Mouse (Mus musculus) megakaryocyte progenitor cell, adult 5-6 weeks (primary cell): ENCODE data around the gene Sebox. TPM values are rescaled to one million over a fixed set of nuclear protein-coding genes. Genes with fewer than 3 reads are reported as not detected.
"Not testable (repeated sequence)": the region's sequence is repeated elsewhere in the genome, so short reads cannot be mapped to it uniquely, and the experiment has no call there.

Experiments used
- ATAC-seq: replicated peaks from 2 replicates; pipeline ENCODE4 v1.8.0; 2016; ENCODE audit warnings: mild to moderate bottlenecking, moderate TSS enrichment, inconsistent platforms; ENCODE audit not compliant: poor library complexity
- total RNA-seq, 2 experiments: library from RNA; stranded (forward) in 1 of 2; stranded (reverse) in 1 of 2; fragments of 157-497, 149-512 nt in 1 of 2; fragments of 200-1000 nt in 1 of 2; gene quantifications; 2 replicates each; pipeline versions ENCODE4 v1.2.3 to v1.2.4; 2015 to 2017

Sebox gene
- total RNA-seq, 2 experiments from 2014 or later, result not detected

DNA sequence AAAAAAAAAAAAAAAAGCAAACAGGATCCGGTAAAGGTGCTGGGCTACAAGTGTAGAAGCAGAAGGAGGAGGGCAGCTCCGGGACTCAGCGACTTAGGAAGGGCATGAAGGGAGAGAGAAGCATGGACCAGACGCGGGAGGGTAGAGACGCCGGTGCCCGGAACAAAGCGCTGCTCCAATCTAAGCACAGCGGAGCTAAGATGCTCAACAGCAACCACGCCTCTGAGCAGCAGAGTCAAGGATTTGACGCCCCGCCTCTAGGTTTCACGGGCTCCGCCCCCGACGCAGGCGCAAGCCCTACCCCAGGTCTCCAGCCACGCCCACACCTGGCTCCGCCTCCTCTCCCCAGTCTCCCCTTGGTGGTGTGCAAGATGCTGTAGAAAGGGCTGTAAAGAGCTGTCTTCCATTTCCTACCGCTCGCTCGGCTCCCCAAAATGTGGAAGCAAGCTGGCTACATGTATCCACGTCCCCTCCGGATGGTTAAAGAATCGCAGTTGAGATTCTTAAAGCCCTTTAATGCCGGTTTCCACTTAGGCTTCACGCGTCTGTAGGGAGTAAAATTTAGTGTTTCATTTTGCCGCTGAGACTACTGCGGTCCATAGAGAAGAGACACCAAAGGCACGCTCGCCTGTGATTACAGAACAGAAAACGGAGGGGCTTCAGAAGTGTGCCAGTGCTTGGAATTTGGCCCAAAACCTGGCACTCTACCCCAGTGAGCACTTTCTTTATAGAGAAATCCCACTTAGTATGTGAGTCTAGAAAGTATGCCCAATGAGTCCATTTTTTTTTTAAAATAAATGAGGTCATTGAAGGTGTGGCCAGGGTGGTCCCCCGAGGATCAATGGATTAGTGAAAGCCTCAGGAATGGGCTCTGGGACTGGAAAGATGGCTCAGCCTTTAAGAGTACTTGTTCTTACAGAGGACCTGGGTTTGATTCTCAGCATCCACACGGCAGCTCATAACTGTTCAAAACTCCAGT is 5.4 kb upstream of the Sebox start, which contains the start of gene Sarm1:
TSS of gene Sarm1 (minus strand) at position 211 of the 979 bp plus-strand sequence.
- peak; percentile 99 for ATAC-seq

DNA sequence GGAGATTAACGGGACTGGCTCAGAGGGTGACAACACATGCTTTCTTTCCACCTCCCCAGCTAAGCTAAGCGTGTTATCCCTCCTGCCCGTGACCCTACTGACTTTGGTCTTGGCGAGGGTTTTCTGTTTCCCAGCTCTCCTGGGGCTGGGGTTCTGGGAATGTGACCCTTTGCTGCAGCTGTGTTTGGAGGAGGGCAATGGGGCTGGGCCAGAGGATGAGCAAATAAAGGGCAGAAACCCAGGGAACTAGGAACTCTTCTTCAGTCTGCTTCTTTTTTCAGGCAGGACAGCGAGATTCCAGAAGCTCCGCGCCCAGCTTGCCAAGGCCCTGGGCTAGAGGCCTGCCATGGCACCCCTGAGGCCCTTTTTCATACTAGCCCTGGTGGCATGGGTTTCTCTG is 4.2 kb upstream of the Sebox start, which contains the start of gene Vtn:
TSS of gene Vtn (plus strand) at position 88 of the 400 bp plus-strand sequence.
- no peak for ATAC-seq

DNA sequence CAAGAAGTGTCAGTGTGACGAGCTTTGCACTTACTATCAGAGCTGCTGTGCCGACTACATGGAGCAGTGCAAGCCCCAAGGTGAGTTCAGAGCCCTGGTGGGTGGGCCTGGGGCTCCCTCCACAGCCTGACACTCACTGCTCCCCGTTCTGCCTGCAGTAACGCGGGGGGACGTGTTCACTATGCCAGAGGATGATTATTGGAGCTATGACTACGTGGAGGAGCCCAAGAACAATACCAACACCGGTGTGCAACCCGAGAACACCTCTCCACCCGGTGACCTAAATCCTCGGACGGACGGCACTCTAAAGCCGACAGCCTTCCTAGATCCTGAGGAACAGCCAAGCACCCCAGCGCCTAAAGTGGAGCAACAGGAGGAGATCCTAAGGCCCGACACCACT is 3.7 kb upstream of the Sebox start:
- ATAC-seq, result no peak

DNA sequence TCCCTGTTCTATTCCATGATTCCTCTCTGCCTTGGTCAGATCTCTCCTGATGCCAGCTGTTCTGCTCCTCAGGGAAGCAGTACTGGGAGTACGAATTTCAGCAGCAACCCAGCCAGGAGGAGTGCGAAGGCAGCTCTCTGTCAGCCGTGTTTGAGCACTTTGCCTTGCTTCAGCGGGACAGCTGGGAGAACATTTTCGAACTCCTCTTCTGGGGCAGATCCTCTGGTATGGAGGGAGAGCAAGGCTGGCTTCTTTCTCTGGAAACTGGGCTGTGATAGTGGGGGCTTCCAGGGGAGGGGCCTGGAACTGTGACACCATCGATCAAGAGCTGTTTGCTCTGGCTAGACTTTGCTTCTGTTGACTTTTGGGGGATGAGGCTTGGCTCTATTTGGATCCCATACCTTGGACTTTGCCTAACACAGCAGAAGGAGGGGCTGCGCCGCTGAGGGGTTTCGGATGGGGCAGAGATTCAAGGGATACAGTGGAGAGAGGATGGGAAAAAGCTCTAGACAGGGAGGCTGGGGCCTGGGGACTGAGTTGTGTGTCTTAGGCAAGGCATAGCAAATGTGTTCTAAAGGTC is 2.5 kb upstream of the Sebox start:
- no peak for ATAC-seq

DNA sequence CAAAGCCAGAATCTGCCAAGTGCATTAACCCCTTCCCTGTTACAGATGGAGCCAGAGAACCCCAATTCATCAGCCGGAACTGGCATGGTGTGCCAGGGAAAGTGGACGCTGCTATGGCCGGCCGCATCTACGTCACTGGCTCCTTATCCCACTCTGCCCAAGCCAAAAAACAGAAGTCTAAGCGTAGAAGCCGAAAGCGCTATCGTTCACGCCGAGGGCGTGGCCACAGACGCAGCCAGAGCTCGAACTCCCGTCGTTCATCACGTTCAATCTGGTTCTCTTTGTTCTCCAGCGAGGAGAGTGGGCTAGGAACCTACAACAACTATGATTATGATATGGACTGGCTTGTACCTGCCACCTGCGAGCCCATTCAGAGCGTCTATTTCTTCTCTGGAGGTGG is 1.7 kb upstream of the Sebox start:
- ATAC-seq, result no peak

DNA sequence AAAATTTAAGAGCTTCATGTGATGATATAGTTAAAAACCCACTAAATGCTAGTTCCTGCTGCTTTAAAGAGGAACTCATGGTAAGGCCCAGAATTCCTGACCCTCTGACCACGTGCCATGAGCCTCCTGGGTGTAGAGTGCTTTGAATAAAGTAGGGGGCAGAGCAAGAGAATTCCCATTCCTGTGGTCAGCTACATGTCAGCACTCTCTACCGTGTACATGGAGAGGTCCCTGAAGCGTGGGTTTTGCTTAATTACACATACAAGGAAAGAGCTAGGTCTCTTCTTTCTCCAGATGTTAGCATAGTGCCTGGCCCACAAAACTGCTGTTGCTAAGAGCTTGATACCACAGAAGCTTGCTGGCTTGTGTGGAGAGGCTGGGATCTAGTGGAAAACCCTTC is 2.2 kb downstream of the Sebox start:
- no peak for ATAC-seq

DNA sequence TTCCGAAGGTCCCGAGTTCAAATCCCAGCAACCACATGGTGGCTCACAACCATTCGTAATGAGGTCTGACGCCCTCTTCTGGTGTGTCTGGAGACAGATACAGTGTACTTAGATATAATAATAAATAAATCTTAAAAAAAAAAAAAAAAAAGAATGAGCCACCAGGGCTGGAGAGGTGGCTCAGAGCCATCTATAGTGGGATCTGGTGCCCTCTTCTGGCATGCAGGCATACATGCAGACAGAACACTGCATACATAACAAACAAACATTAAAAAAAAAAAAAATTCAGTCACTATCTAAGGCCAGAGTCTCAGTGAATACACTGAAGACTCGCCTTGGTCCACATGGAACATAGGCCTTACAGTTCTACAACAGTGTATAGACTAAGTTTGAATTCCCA is 5.9 kb downstream of the Sebox start:
- ATAC-seq, result peak; percentile 39; the same call in 1 of the 2 replicates

DNA sequence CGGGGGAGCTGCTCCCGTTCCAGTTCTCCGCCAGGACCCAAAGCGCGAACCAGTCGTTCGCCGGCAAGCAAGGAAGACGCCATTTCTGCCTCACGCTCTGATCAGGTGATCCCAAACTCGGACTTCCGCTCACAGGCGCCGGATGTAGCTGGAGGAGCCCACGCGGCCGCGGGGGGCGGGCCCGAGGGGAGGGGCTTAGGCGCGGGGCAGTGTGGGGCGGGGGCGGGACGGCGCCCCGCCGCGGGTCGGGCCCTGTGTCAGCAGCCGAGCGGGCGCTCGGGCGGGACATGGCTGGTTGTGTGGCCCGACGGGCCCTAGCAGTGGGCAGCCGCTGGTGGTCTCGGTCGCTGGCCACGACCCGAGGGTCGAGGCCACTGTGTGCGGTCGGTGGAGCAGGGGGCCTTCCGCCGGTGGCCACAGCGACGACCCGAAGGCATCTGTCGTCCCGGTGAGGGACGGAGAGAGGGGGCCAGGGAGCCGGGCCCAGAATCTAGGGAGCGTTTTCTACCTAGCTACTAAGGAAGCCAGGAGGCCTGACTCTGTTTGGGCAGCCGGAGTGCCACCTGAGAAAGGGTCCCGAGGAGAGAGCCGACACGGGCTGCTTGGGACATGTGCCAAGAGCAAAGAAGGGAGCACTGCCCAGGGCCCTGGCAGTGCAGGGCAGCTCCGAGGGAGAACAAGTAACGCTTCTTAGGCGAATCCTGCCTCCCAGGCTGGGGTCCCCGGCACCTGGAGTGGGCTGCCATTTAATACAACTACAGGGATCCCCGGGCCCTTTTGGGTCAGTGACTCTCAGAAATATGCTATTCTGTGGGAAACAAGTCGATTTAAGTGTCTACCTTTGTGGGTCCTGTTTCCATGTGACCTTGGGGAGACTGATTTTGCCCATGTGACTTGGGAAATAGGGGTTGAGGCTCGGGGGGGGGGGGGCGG is 9.0 kb downstream of the Sebox start, which contains the start of the genes Tmem199 and Poldip2:
TSS of gene Tmem199 (minus strand) at position 148 of the 933 bp plus-strand sequence.
TSS of gene Poldip2 (plus strand) at position 169 of the 933 bp plus-strand sequence.
- ATAC-seq, result peak; percentile 97

DNA sequence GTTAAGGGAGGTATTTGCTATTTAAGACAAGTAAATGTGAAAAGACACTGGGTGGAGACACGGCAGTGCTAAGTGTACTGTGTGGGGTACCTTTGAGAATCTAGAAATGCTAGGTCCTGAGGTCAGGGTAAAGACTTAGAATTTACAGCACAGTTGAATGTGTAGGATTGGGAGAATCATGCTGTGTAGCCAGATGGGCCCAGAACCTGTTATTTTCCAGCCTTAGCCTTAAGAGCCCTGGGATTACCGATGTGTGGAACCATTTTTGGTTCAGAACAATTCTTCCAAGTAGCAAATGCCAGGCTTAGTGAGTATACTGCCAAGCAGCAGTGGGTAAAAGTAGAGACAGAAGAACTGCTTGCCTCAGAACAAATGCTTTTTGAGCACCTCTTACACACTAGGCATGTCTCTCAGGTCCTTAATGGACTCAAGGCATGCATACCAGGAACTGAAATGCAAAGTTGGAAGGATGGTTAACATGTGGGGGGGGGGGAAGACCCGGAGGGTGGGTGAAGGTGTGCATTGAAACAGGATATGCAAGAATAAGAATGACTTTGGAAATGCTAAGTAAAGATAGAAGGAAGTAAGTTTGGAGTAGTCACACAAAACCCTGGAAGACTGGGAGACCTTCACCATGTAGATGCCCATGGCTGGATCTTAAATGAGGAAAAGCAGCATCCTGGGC is 10.0 kb downstream of the Sebox start:
- no peak for ATAC-seq

DNA sequence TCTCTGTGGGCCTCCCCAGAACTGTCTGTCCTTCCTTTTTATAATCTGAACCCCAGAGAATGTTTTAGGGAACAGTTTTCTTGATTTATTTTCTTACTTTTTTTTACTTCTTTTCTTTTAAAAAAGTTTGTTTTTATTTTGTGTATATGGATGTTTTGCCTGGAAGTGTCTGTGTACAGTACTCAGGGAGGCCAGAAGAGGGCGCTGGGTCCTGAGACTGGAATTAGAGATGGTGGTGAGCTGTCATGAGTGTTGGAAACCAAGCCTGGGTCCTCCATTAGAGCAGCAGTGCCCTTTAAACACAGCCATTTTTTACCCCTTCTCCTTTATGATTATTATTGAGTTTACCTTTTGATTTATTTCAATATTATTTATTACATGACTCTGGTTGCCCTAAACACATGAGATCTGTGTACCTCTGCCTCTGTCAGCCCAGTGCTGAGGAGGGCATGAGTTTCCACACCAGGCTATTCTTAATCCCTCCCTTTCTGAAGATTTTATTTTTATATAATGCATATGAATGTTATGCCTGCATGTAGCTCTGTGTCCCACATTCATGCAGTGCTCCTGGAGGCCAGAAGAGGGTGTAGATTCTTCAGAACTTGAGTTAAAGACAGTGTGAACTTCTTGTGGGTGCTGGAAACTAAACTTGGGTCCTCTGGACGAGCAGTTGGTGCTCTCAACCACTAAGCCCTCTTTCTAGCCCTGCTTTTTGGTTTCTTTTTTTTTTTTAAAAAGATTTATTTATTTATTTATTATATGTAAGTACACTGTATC is 12.5 kb downstream of the Sebox start:
- ATAC-seq, result peak; percentile 47; the same call in 1 of the 2 replicates

DNA sequence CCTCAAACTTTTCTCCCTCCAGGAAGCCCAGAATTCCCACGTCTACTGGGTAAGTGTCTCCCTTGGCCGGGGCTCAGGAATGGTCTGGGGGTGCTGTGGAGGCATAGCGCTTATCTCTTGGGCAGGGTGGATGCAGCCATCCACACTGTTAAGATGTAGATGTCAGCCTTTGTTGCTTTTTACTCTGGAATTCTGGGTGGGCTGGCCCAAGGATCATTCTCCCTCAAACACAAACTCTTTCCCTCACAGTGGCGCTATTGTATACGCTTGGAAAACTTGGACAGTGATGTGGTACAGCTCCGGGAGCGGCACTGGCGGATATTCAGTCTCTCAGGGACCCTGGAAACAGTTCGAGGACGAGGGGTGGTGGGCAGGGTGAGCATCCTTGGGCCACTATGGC is 15.7 kb downstream of the Sebox start:
- no peak for ATAC-seq

DNA sequence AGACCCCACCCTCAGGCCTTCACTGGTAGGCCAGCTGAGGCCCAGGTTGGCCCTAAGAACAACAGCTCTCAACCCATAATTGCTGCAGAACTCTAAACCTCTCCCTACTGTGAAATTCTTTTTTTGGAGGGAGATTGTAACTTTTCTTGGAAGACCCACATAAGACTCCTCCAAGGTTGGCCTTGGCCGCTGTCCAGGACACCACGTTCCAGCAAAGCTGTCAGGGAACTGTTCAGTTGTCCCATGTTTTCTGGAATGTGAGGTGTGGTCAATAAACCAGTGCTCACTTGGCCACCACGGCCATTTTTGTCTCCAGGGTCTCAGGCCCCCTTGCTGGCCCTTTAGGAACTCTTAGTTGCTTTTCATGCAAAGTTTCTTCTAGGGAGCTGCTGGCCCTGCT is 18.6 kb downstream of the Sebox start:
- no peak for ATAC-seq

DNA sequence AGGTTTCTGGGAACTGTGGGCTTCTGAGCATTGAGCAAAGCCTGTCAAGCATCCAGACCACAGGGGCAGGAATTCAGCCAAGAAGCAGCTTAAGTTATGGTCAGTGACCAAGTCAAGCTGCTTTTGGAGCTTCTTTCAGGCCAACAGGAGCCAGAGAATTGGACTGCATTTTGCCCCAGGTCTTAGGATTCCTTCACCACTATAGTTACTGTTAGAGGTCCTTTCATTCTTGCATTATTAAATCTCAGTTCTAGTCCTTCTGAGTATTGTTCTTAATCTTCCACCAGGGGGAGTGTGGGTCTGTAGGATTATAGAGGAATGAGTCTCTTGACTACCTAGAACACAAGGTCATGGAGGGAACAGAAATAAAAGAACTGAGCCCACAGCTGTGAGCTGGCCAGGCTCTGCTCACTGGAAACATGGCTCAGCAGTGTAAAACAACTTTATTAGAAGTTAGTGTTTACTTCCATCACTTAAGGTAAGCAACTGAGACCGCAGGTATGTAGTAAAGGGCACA is 19.3 kb downstream of the Sebox start:
- peak; percentile 58 for ATAC-seq

DNA sequence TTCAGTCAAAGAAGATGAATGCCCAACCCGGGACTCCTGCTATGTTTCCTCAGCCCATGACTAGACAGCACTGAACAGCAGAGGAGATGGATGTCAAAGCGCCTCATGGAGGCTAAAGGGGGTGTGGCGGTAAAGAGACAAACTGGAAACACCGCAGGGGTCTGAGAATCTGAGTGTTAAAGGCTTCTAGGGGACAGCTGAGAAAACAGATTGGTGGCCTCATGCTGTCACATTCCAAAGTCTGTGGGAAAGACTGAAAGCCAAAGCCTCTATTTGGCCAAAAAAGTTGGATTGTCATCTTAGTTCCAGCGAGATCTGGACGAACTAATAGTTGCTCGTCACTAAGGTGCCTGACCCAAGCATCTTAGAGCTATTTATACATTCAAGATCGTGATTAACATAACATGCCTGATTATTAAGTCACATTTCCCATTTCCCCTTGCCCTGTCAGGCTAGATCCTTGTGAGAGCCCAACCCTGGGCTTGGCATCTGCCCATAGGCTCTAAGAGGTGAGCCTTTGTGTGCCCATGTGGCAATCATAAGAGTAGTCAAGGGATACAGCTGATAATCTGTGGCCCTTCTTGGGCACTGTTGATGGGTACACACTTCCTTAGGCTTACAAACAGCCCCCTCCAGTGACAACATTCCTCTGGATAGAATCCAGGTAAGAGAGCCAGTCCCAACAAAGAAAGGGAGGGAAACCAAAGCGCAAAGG is 20.2 kb downstream of the Sebox start:
- ATAC-seq, result no peak

DNA sequence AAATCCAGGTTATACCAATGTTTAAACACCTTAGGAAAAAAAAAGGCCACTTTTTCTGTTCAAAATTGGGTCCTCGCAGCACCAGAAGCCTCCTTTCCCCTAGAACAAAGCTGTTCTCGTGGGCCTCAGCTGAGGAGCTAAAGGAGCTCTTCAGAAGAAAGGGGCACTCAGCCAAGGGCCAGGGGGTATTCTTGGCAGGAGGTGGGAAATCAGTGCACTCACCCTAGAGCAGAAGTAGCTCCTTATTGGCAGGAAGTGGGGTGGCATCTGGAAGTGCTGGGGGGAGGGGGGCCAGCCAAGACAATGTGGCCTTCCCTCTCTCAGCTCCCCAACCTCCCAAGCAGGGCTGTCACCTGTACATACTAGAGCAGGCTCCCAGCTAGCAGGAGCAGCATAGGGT is 21.6 kb downstream of the Sebox start:
- no peak for ATAC-seq

DNA sequence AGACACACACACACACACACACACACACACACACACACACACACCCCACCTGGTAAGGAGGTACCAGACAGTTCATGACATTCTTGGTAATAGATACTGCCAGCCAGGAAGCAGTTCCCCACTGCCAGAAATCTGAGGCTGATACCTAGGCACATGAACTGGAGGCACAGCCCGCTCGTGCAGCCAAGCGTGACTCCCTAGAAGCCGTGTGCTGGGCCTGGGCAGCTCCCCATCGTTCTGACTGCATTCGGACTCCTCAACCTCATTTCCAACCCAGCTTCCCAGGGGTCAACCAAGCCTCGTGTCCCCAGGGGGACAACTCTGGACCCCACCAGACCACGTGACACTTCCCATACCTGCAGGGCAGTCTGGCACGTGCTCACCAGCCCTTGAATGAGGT is 25.5 kb downstream of the Sebox start:
- no peak for ATAC-seq

DNA sequence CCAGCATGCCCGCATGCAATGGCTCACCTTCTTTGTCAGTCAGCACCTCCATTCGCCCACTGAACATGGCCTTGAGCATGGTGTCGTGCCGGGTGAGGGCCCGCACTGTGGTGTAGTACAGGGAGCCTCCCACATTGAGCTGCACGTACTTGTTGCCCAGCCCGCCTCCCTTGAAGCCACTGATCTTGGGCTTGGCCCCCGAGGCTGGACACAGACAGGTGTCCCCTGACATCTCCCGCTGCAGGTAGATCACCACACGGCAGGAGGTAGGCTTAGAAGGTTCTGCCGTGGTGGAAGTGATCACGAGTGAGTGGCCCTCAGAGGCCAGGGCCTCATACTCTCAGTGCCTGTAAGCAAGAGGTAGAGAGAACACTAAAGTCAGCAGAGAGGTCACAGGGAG is 26.8 kb downstream of the Sebox start:
- no peak for ATAC-seq

DNA sequence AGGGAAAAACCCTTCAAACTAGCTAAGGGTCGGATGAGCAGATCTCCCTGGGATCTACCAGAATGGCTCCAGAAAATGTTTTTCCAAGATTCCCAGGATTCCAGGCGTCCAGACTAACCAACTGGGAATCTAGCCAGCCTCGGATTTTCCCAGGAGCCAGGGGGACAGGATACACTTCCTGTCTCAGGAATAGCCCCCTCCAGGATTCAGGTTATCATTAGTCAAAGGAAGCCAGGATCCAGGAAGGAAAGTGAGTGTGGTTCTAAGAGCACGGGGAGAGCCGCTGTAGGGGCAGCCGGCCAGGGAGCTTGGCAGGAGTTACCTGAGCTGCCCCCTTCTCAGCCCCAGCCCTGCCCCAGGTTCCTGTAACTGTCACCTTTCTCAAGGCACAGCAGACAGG is 27.8 kb downstream of the Sebox start:
- no peak for ATAC-seq

DNA sequence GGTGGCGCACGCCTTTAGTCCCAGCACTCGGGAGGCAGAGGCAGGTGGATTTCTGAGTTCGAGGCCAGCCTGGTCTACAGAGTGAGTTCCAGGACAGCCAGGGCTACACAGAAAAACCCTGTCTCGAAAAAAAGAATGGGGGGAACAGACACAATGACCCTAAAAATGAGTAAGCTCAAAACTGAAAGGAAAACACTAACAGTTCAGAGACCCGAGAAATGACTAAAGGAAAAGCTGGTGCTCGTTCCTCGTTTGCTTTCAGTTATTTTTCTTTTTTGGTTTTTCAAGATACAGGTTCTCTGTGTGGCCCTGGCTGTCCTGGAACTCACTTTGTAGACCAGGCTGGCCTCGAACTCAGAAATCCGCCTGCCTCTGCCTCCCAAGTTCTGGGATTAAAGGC is 28.3 kb downstream of the Sebox start:
- ATAC-seq, result not testable (repeated sequence)
